Mouse (Mus musculus) left cerebral cortex, postnatal 25 days (tissue): ENCODE measurements around the gene Phactr2. TPM values are rescaled to one million over a fixed set of nuclear protein-coding genes. Genes with fewer than 3 reads are reported as not detected.
A peak's percentile ranks its signal among the peaks of the same experiment; 100 is the strongest.

Experiments
- DNase-seq, 2 experiments: peaks; one replicate each; pipeline ENCODE4 v3.0.0; 2022; ENCODE audit warnings: low spot score in 2 of 2, mixed read lengths in 1 of 2
- intact Hi-C: fragments of 180-260 bp; cut with DNase I; formaldehyde crosslinking; loops from one replicate; pipeline ENCODE4 v1.15.1; 2025
- total RNA-seq, 2 experiments: library from RNA; stranded (reverse); gene quantifications; 2 replicates each; pipeline ENCODE4 v1.2.3; 2021

Gene Phactr2
- total RNA-seq, 2 experiments from 2014 or later, result 24.5 to 27.1 TPM

DNA sequence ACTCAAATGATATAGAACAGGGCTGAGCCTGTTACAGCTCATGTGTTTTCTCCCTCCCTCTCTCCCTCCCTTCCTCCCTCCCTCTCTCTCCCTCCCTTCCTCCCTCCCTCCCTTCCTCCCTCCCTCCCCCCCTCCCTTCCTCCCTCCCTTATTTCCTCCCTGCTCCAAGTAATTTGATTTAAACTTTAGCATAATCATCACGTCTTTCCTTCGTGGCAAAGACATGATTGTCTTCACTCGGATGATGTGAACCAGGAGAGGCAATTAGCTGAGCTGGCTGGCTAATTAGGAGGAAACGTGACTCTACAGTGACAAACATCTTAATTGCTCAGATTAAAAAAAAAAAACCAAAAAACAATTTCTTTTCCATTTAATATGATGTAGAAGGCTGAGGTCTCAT lies 55.0 kb downstream of the Phactr2 start:
- intact Hi-C loops, result no loop called here
- DNase-seq, result no peak

DNA sequence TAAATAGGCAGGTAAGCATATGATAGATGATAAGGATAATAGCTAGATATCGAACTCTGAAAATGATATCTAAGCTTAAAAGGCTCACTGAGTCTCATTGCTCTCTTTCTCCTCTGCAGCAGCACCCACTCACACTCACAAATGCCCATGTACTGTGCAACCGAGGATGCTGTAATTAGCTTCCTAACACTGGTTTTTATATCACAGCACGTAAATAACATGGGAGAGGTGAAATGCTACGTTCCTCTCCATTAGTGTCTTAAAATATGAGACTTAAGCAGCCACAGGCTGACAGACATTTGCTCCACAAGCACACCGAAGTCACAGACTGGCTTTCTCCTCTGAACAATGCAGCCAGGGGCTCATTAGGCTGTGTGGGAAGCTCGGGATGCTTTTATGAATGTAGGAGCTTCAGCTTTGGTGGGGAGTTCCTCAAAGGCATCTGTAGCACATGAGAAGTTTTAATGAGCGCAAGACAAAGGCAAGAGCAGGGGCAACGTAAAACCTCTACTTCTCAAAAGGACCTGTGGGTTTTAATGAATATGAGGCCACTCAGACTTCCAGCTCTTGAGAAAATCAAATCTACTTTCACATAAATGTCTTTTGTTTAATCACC lies 58.6 kb downstream of the Phactr2 start:
- intact Hi-C loops, result no loop called here
- DNase-seq, result no peak

DNA sequence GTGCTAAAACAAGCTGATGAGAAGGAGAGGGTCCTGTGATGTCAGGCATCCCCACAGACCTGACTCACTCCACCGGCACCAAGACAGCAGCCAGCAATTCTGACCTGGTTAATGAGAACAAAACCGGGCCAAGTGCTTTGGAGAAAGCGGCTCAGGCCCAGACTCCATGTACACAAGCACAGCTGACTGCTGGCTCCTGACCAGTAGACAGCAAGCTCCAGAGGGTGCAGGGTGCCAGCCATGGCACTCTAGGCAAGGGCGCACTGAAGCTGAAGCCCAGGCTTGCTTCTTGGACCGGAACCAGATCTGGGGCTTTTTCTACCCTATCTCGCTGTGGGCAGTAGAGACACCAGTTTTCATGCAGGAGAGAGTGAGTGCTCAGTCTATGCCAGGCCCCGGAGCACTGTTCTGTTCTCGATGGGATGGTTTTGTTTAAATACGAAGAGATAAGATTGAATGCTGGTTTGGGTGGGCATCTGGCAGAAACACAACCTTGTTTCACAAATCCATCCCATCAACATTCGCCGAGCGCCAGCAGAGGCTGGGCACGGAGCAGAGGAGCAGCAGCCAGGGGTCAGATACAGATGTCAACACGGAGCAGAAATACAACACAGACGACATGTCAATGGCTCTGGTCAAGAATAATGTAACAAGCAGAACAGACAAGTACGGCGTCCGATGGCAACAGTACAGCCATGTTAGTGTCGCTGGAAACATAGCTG lies 61.8 kb downstream of the Phactr2 start:
- DNase-seq, result no peak
- intact Hi-C loops, result no loop called here

DNA sequence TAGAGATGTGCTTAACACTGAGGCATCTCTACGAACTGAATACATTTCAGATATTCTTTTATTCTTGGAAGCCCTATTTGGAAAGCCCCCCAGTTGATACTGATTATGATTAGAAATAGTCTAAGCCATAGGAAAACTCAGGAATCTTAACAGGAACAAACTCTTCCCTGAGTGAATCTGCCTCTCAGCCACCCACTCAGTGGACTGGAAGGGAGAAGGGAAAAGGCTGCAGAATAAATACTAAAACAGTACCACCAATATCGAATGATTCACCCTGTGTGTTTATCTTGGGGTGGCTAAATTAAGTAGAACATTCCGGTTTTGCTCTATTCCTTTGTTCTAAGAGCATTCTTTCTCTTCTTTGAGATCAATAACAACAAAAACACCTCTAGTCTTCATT lies 63.2 kb downstream of the Phactr2 start:
- DNase-seq, result peak in 1 of 2 experiments; percentile 49
- intact Hi-C loops, result no loop called here

DNA sequence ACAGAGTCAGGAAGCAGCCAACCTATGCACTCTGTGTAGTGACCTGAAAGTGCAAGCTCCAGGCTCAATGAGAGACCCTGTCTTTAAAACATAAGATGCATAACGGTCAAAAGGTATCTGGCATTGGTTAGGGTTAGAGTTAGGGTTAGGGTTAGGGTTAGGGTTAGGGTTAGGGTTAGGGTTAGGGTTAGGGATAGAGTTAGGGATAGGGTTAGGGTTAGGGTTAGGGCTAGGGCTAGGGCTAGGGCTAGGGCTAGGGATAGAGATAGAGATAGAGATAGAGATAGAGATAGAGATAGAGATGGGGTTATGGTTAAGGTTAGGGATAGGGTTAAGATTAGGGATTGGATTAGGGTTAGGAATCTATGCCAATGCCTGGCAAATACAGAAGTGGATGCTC lies 72.2 kb downstream of the Phactr2 start:
- intact Hi-C loops, result no loop called here

DNA sequence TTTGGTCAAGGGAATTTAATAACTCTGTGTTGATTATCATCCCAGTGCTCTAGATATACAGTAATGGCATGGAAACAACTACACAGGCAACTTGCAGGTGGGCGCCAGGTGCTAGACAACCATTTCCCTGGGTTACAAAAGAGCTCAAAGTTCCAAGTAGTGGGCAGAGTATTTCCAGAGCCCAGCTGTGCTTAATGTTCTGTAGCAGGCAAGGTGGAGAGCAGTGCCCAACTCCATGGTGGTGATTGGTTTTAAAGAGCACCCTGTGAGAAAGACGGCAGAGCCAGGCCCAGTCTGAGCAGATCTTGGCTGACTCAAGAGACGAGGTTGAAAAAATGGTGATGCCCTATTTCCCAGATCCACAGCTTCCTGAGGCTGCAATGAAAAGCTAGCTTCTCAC lies 78.5 kb downstream of the Phactr2 start:
- intact Hi-C loops, result no loop called here

More for the DNA sequence above, 72.2 kb downstream of the Phactr2 start:
- no peak for DNase-seq

DNA sequence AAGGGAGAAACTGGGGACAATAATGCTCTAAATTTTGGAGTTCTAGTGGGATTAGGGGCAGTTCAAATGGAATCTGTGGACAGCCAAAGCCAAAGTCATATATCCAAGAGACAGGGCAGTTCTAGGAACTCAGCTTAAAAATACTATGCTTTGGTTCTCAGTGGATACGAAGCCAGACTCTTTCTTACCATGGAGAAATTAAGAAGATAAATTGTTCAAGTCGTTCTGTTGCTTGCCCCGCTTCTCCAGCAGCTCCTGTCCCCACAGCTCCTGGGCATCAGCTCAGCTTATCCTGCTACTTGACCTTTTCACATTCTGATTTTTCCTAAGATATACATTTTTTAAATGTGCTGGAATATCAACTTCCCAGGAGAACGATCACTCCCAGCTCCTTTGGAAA lies 80.2 kb downstream of the Phactr2 start:
- intact Hi-C loops, result no loop called here
- no peak for DNase-seq

More for the DNA sequence above, 78.5 kb downstream of the Phactr2 start:
- no peak for DNase-seq

DNA sequence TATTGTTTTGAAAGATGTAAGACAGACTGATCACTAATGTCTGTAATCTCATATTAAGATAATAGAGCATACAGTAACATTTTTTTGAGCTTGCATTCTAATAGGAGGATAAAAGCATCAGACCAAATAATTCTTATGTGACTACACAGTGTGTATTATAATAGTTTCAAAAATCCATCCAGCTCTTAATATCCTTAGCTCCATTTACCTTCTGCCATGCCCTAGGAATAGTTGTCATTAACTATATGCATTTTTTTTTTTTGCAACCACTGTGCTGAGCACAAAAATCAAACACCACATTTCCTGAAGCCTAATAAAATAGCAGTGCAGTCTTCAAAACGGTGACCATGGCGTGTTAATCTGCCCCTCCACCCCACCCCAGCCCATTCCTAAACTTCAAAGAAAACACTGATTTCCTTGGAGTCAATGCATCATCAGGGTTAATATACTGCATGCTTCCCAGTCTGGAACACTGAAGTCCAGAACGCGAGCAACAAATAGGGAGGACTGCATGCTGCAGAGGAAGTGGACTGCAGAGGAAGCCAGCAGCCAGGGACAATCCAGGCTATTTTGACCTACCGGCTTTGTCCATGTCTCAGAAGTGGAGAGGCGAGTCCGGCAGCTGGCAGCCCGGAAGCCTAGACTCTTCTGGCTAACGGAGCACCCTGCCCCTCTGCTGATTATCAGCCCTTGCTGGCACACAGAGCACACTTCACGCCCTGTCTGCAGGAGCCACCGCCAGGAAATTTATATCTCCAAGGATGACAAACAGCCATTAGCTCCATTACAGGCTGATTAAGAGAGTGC lies 85.9 kb downstream of the Phactr2 start:
- DNase-seq, result peak in 1 of 2 experiments; percentile 54
- intact Hi-C loops, result no loop called here

DNA sequence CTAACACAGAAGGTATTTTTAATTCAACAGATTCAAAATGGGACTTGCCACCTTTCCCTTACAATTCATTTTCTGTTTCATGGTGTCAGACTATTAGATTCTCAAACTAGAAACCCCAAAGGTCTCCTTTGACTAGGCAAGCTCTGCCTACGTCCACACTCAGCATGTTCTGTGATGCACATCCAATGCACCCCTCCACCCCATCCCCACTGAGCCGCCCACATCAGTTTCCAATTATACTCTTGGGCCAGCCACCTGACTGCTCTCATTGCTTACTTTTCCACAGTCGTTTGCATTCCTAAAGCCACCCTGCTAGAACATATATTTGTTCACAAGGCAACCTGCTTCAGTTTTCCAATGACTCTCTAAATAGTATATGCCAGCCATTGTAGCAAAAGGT lies 89.3 kb downstream of the Phactr2 start:
- intact Hi-C loops, result no loop called here

DNA sequence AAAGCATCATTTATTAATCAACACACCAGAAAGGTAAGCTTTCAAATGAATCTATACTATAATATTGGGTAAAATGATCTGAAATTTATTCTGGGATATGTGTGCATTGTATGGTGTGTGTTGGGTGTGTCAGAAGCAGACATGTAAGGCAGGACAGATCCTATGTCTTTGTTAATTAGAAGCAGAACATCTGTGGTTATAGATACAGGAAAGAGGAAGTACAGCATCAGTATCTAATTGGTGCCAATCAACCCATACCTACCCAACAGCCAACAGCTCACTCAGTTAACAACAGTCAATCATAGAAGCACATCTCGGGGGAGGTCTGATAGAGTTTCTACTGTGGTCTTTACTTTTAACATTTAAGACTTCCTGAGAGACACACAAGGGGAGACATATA lies 96.3 kb downstream of the Phactr2 start:
- intact Hi-C loops, result no loop called here
- DNase-seq, result no peak

More for the DNA sequence above, 89.3 kb downstream of the Phactr2 start:
- DNase-seq, result peak in 1 of 2 experiments; percentile 20

DNA sequence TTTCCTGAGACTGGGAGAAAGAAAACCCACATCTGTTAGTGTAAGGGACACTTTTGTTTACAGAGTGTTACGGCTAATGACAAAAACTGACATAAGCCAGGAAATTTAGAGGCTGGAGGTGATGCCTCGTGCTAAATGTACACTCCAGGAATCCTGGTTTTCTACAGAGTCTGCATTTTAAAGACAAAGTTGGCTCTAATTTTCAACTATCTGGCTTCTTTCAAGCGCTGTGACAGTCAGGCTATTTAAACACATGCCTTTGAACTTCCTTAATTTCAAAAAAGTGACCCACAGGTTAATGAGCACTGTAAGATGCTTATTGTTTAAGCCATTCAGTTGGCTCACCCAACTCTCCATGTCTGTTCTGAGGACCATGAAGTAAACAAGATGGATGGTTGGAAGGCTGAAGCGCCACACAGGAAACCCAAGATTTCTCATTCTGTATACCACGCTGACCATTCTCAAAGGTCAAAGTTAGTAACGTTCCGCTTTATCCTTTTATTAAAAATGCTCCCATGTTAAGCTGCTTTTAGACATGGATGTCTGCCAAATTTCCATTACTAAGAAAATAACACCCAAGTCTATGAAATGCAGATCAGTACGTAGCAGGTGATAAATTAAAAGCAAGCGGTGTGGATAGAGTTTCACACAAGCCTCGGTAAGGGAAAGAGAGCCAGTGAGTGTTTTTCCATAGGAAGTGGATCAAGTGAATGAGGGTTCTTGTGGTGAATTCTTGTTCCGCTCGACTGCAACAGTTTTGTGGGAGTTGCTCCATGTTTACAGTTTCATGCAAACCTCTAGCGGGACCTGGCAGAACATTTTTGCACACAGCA lies 97.6 kb downstream of the Phactr2 start:
- DNase-seq, result no peak

DNA sequence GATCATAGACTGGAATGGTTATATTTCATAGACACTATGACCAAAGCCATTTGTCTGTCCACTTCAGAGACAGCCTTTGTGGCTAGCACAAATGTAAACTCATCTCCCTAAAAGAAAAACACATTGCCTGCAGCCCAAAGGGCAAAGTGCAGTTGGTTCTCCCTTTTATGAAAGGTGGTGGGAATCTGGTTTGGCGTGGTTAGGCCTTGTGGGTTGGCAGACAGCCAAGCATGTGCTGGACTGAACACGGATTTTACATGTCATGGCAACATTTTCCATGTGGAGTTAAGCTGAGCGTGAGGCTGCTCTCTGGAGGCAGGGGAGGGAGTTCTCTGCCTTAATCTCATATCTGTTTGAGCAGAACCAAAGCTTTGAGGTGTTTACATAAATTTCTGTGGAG lies 98.4 kb downstream of the Phactr2 start:
- intact Hi-C loops, result no loop called here
- DNase-seq, result no peak

More for the DNA sequence above, 97.6 kb downstream of the Phactr2 start:
- intact Hi-C loops, result no loop called here

DNA sequence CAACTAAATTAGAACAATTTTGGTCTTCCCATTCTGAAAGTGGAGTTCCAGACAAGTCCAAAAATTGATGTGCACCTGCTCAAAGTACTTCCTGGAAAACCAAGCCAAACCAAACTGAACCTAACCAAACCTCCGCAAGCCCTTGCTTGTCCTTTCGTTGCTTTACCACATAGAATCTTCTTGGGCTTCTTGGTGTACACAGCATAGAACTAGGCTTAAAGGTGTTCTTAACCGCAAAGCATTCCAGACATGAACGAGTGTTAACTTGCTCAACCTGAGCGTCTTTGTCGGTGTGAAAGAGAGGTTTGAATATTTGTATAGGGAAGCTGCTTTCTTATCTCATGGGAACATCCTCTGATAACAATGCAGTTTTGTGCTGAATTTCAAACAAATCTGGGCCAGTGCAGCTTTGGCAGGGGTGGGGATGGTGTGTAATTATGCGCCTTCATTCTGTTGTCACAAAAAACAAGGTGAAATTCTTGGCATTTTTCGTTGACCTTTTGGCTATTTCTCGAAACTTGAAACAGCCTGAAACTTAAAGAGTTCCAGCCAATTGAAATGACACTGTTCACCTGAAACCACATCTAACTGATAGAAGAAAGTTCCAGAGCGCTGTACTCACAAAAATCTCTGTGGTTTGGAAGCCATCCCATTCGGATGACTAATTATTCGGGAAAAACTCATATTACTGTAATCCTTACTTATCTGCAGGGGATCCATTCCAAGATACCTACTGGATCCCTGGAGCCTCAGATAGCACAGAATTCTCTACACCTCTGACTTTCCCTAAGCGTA lies 104.4 kb downstream of the Phactr2 start:
- intact Hi-C loops, result no loop called here

DNA sequence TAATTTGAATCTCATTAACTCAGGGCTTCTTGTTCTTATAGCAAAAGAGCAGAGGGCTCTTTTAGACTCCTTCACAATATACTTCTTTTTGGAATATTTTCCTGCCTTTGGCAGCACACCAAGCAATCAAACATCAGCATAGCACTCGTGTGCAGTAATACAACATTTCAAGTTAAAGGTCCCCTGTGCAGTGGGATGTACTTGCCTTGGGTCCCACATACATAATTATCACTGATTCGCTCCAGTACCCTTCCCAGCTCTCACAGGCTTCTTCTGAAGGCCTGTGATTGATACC lies 110.0 kb downstream of the Phactr2 start:
- no peak for DNase-seq
- intact Hi-C loops, result no loop called here

More for the DNA sequence above, 104.4 kb downstream of the Phactr2 start:
- no peak for DNase-seq

DNA sequence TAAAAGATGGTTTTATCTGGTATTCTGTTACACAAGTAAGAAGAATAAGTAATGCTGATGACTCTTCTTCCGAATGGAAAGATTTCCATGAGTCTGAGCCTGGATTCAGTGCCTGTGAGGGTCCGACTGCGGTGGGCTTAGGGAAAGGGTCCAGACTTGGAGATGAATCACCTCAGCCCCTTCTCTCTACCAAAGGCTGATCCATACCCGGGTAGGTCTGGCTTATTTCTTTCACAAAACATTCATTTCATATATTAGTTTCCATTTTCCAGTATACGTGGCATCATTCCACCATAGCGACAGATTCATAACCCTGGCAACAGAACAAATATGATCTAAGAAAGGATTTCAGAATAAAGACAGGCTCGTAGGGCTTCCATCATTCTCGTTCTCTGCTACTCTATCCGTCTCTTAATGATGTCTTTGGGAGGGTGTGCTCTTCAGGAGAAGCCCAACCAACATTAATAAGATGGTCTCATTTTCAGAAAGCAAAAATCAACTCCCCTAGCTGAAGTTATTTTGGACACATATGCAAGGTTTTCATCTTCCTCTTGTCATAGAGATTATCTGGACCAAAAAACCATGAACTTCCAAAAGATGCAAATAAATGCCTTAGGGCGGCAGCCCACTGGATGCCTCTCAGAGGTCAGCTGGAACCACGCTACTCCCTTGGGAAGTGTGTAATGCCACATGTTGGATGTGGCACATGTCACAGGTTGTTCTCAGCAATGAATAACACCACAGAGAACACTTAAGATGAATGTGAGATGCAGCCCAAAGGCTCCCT lies 110.5 kb downstream of the Phactr2 start:
- intact Hi-C loops, result no loop called here
- DNase-seq, result no peak

DNA sequence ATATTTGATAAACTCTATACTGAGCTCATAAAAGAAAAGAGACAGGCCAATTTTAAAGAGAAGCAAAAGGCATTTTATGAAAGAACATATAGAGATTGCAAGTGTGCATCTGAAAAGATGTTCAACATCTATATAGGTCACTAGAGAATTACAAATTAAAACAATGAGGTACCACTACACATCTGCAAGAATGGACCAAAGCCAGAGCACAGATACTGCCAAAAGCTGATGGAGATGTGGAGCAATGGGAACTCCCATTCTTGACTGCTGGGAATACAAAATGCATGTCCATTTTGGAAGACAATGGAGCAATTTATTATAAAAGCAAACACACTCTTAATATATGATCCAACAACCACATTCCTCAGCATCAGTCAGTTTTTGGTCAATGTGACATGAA lies 113.3 kb downstream of the Phactr2 start:
- intact Hi-C loops, result no loop called here
- no peak for DNase-seq

DNA sequence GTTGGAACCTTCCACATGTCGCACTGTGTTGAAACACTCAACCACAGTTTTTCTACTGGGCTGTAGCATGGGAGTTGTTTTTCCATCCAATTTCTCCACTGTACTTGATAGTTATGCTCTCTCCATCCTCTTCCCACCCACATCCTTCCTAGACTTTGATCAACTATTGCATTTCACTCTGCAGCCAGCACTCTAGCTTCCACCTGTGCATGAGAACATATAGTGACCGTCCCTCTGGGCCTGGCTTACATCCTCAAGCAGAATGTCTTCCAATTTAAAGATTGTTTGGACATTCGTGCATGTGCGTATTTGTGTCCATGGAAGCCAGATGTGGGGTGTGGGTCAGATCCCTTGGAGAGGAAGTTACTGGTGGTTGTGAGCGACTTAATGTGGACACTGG lies 114.4 kb downstream of the Phactr2 start:
- no peak for DNase-seq
- intact Hi-C loops, result no loop called here

DNA sequence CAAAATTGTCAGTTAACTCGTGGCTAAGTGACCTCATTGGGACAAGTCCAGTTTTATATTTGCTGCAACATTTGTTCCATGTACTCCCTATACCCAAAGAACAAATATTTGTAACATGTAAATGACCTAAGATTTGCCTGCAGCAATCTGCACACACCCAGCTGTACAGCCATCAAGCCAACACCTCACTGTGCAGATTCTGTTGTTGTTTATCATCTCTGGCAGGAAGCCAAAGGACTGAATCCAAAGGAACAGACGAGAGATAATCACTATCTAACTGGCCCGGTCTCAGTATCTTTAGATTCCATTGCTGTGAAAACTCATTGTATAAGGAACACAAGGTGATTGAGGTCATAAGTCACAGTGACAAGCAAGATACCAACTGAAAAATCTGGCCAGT lies 115.5 kb downstream of the Phactr2 start:
- DNase-seq, result no peak
- intact Hi-C loops, result no loop called here
